Mouse (Mus musculus) erythroblast, embryonic 14.5 days (primary cell): Measurements from ENCODE around the gene Sh3gl2.

Experiments used
- GATA1 ChIP-seq: IDR thresholded peaks from 2 replicates; pipeline ENCODE4 v1.6.1; 2012; ENCODE audit warnings: low read length, inconsistent platforms, mixed read lengths
- TAL1 ChIP-seq: IDR thresholded peaks from 3 replicates; pipeline ENCODE4 v1.6.1; 2012; ENCODE audit warnings: low read length, inconsistent platforms, mixed read lengths

- TF ChIP-seq GATA1 = no peak
- TF ChIP-seq TAL1 = no peak
Measured at GRCm38 (mm10) chr4:85505718-85506117, 300.8 kb downstream of the Sh3gl2 start.
